Mouse (Mus musculus): Measurements from ENCODE around the gene Blvrb.
A peak's percentile ranks its signal among the peaks of the same experiment; 100 is the strongest.

Gene Blvrb

DNA sequence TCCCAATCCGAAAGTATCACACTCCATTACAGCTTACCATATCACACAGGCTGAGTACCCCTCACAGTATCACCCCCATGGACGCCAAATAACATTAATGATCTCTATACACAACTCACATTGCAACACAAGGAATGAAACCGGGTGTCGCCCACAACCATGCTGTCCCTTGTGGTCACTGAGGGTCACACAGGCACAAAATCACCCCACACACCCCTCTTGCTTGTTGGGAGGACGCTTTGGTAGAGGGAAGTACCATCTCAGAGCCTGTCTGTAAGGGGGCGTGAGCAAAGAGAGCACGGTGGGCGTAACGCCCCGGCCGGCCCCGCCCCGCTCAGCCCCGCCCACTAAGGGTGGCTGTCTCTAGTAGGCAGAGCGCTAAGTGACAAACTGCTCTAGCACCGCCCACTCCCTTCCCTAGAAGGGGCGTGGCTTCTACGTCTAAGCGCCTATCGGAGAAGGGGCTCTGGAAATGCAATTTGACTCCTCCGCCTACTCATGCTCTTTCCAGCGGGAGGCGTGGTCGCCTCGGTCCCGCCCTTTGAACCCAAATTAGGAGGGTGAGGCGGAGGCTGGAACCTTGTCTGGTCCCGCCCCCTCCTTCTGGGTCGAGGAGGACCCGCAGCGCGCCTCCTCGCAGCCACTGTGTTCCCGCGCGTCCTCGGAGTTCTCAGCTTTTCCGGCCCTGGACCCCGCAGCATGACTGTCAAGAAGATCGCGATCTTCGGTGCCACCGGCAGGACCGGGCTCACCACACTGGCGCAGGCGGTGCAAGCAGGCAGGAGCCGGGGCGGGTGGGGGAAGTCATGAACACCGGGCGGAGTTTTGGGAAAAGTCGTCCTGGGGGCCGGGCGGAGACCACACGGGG lies at the start of gene Blvrb, which contains the start of gene Sptbn4:
Blvrb (plus strand) TSS at position 560 of the 868 bp plus-strand sequence.
Sptbn4 (minus strand) TSS at position 268 of the 868 bp plus-strand sequence.
- peak; percentile 96 for DNase-seq (ENCODE audit: extremely low read depth, low read depth, low spot score)

DNA sequence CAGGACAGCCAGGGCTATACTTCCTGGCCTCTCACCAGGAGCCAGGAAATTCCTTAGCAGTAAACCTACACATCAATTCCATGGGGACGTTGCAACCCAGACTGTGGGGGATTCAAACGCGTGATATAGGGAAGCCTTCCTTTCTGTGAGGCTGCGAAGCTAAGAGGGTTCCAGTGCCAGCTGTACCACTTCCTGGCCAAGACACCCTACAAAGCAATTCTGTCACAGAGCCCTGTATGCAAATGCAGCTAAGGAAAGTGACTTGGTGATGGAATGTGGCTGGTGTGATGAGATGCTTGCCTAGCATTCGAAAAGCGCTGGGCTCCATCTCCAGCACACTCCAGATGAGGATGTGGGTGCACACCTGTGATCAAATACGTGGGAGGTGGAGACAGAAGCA lies 47.2 kb upstream of the Blvrb start:
- no peak for DNase-seq (ENCODE audit: extremely low read depth, low read depth, low spot score)

DNA sequence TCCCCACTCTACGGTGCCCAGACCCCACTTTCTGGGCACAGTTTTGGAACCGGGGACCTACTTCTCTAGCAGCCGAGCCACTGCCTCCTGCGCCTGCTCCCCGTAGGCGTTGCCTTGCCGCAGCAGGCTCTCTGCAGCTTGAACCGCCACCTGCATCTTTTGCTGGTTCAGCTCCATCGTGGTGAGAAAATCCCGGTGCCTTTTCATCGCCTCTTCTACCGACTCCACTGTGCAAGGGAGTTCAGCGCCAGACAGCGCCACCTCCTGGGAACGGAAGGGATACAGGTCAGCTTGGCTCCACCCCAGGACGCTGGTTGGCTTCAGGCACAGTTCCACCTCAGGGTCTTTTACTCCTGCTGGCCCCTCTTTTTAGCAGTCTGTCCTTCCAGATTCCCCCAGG lies 45.1 kb upstream of the Blvrb start:
- DNase-seq (ENCODE audit: extremely low read depth, low read depth, low spot score), result no peak

DNA sequence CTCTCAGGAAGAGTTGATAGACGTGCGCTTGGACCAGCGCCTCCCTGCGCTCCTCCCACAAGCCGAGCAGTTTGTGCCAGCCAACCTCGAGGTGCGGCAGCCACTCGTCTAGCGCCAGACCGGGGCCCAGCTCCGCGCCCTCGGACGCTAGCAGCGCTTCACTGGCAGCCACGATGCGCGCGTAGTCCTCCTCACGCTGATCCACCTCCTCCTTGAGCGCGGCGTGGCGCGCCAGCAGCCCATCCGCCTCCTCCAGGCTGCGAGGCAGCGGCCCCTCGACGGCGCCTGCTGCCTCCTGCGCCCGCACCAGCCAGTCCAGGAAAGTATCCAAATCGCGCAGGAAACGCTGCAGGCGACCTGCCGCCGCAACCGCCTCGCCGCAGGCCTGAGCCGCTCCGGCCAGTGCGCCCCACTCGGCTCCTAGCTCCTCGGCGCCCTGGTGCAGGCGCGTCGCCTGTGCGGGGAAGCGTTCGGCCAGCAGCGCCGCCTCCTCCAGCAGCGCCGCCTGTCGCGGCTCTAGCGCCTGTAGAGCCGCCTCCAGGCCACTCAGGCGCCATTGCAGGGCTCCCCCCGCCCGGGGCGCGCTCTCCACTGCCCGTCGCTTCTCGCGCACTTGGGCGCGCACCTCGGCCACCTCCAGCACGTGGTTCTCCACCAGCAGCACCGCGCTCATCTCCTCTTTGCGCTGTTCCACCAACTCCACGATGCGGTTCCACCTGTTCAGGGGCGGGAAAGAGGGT lies 43.4 kb upstream of the Blvrb start:
- DNase-seq (ENCODE audit: extremely low read depth, low read depth, low spot score), result no peak

DNA sequence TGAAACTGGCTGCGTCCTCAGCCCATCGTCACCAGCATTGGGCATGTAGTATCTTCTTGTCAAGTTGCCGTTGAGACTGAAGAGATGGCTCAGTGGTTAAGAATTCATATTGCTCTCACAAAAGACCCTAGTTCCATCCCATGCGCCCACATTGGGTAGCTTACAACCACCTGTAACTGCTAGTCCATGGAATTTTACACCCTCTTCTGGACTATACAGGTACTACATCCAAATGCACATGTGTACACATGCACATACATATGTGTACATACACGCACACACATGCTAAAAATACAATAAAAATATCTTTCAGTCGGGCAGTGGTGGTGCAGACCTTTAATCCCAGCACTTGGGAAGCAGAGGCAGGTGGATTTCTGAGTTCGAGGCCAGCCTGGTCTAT lies 41.3 kb upstream of the Blvrb start:
- DNase-seq (ENCODE audit: extremely low read depth, low read depth, low spot score), result no peak

DNA sequence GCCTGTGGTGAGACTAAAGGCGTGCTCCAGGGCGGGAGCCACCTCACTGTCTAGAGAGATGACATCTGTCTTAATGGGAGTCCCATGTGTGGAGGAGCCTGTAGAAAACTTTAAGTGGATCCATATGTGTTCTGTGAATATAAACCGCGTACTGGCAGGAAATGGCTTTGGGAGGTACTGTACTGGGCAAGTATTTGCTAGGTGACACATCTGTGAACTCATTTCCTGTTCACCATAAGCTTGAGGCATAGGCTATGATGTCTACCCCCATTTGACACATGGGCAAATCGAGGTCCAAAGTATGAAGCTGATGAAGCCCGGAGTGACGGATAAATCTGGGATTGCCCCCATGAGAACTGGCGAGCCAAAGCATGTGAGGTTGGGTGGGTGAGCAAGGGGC lies 40.0 kb upstream of the Blvrb start:
- DNase-seq (ENCODE audit: extremely low read depth, low read depth, low spot score), result no peak

DNA sequence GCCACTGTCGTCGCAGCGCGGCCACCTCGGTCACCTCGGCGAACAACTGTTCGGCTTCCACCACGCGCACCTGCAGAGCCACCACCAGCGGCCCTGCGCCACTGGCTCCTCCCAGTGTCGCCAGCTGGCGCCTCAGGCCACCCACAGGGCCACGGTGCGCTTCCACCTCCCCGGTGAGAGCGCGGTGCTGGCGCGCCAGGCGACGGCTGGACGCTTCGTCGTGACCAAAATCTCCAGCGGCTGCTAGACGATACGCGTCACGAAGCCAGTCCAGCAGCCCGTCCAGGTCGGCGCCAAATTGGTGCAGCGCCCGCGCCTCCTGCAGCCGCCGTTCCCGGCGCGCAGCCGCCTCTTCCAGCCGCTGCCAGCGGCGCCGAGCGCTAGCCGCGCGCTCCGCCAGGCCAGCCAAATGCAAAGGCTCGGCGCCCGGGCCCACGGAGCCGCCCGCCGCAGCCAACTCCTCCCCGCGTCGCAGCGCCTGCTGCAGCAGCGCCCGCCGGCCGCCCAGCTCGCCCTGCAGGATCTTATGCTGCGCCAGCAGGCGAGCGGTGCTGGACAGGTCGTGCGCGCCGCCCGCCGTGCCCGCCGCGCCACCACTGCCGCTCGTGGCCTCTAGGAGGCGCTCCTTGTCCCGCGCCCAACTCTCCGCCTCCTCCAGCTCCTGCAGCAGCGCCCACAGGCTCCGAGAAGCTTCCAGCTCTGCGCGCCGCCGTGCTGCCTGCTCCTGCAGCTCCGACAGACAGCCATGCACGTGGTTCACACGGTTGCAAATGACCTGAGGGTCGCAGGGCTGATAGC lies 39.2 kb upstream of the Blvrb start:
- DNase-seq (ENCODE audit: extremely low read depth, low read depth, low spot score), result no peak

DNA sequence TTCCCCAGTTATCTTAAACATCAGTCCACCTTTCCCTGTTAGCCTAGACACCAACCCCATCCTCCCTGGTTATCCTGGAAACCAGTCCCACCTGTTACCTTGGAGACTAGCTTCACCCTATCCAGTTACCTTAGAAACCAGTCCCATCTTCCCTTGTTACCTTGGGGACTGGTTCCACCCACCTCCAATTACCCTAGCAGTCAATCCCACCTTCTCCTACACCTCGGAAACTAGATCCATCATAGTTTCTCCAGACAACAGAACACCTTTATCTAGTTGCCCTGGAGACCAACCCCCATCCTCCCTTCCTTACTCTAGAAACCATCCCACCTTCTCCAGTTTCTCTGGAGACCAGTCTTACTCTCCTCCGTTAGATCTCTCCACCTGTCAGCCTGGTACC lies 30.6 kb upstream of the Blvrb start:
- DNase-seq (ENCODE audit: extremely low read depth, low read depth, low spot score), result no peak

DNA sequence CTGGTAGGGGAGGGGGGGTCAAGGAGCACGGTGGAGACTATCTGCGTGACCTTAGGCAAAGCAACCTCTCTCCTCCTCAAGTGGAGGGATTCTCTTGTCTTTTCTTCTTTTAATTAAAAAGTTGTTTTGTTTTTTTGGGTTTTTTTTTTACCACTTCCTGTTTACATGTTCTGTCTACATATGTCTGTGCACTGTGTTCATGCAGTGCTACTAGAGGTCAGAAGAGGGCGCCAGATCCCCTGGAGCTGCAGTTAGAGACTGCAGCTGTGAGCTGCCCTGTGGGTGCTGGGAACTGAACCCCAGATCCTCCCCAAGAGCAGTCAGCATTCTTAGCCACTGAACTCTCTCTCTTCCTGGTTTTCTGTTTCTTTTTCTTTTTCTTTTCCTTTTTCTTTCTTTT lies 28.7 kb upstream of the Blvrb start:
- no peak for DNase-seq (ENCODE audit: extremely low read depth, low read depth, low spot score)

DNA sequence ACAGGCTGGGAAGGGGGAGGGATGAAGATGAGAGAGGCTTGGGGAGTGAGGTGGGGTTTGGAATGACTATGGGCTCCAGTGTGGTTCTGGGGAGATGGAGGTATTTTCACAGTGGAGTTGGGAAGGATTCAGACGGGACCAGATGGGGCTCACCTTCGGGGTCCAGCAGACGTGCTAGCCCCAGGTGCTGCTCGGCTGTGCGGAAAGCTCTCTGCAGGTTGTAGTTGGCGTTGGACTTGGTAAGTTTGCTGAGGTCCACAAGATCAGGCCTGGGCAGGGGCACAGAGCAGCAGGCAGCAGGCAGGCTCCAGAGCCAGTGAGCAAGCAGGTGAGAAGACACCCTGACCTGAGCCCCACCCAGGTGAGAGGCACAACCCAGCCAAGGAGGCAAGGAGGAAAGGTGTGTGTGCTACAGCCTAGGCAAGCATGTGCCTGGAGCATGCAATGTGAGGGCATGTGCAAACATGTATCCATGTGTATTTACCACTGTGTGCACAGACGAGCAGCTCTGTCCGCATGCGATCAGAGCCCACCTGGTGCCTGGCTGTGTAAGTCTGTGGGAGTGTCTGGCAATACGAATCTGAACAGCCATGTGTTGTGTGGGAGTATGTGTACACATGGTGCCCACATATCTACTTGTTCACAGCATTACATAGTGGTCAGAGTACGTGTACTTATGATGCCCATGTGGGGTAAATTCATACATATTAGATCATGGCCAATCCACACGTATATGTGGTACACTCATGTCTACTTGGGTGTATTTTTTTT lies 24.0 kb upstream of the Blvrb start:
- no peak for DNase-seq (ENCODE audit: extremely low read depth, low read depth, low spot score)

DNA sequence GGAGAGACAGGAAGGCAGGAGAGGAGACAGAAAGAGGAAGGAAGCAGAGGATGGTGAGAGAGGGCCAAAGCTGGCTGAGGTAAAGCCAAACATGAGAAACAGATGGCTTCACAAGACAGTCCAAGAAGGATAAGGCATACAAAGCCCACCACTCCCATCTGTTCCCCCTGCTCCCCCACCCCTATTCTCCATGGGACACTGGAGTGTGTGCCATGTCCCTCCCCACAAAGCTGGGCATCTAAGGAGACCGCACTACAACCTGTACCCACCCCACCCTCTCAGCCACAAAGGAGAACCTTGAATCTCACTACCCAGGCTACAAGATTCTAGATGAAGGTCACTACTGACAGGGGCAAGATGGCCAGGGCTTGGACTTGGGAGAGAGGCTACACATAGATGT lies 20.4 kb upstream of the Blvrb start:
- DNase-seq (ENCODE audit: extremely low read depth, low read depth, low spot score), result no peak

DNA sequence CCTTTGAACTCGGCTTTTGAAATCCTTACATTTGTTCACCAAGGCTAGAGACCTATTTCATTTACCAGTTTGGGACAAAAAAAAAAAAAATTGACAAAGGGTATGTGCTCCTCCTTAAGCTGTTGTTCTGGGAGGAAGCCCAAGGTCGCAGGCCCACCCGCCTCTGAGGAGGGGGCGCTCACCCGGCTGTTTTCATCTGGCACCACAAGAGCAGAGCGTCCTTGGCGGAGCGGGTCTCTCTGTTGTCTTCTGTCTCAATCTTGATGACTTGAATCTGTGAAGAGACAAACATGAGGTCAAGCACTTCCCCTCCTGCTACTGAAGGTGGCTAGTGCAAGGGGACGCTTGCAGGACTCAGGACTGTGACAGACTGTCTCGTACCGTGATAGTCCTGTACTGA lies 19.8 kb upstream of the Blvrb start:
- no peak for DNase-seq (ENCODE audit: extremely low read depth, low read depth, low spot score)

DNA sequence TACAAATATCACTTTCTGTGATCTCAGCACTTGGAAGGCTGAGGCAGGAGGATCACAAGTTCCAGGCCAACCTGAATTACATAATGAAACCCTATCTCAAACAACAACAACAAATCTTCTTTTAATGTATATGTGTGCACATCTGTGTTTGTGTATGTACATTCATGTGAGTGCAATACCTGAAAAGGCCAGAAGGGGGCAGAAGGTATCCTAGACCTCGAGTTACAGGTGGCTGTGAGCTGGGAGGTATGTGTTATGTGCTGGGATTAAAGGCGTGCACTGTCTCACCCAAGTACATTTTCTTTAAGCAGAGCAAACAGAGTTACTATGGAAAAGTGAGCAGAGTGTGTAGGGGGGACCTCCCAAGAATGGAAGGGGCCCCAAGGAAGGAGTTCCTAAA lies 18.6 kb upstream of the Blvrb start:
- no peak for DNase-seq (ENCODE audit: extremely low read depth, low read depth, low spot score)

DNA sequence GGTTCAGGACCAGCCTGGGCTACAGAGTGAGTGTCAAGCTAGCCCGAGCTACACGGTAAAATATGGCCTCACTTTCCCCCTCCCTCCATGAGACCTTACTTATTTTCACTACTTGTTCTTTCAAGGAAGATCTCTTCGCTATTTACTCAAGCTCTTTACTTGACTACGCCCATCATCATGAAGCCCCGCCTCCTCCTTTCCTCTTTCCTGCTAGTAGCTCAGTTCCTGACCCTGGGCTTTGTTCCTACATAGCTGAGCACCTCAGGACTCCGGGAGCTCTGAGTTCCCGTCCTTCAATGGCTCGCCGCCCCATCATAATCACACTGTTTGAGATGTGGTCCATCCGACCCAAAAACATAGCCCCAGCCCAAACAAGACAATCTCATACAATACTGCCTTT lies 14.4 kb upstream of the Blvrb start:
- DNase-seq (ENCODE audit: extremely low read depth, low read depth, low spot score), result no peak

DNA sequence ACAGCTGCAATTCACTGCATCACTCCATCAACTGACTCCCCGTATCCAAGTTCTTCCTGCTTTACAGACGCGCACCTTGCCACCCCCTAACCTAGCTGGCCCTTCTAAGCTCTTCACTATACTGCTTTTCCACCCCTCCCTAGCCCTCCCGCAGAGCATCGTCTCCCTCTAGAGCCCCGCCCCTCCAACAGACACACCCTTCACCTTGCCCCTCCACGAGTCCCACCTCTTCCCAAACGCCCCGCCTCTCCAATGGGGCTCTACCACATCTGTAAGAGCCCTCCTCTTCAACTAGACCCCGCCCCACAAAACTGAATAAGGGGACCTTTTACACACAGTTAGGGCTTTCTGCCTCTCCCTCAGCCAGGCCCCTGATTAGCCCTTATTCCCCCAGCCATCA lies 14.0 kb upstream of the Blvrb start:
- DNase-seq (ENCODE audit: extremely low read depth, low read depth, low spot score), result no peak

DNA sequence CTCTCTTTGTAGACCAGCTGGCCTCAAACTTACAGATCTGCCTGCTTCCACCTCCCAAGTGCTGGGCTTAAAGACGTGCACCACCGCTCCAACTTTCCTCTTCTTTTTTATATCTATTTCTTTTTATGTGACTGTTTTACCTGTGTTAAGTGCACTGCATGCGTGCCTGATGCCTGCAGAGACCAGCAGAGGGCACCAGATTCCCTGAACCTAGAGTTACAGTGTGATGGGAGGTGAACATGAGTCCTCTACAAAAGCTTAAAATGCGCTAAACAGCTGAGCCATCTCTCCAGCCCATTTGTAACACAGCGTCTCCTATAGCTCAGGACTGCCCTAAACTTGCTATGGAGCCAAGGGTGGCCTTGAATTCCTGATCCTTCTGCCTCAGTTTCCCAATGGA lies 10.2 kb upstream of the Blvrb start:
- DNase-seq (ENCODE audit: extremely low read depth, low read depth, low spot score), result no peak

DNA sequence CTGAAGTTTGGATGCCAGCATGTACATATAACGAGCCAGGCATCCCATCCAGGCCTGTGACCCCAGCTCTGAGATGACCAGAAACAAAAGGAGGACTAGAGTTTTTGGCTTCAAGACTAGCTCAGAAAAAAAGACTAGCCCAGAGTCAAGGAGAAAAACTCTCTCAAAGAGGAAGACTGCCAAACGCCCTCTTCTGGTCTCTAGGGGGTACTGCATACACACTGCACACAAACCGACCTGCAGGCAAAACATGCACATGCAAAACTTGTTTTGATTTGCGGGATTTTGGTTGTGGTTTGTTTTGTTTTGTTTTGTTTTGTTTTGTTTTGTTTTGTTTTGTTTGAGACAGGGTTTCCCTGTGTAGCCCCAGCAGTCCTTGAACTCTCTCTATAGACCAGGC lies 7.8 kb upstream of the Blvrb start:
- DNase-seq (ENCODE audit: extremely low read depth, low read depth, low spot score), result no peak

DNA sequence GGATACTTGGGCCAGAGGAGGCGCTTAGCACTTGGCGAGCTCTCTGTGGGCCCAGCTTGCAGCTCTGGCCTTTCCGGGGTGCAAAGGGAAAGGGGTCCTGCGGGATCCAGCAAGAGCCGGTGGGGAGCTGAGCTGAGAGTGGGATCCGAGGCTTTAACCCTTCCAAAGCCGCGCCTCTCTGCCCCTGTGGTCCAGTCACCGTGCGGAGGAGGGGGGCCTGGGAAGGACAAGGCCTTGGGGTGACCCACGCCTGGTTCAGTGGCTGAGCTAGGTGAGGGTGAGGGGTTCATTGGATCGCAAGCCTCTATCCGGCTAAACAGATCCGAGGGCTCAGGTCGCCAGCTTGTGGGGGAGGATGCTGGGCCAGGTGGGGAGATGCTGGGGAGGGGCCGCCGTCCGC lies 1.7 kb upstream of the Blvrb start:
- DNase-seq (ENCODE audit: extremely low read depth, low read depth, low spot score), result no peak

DNA sequence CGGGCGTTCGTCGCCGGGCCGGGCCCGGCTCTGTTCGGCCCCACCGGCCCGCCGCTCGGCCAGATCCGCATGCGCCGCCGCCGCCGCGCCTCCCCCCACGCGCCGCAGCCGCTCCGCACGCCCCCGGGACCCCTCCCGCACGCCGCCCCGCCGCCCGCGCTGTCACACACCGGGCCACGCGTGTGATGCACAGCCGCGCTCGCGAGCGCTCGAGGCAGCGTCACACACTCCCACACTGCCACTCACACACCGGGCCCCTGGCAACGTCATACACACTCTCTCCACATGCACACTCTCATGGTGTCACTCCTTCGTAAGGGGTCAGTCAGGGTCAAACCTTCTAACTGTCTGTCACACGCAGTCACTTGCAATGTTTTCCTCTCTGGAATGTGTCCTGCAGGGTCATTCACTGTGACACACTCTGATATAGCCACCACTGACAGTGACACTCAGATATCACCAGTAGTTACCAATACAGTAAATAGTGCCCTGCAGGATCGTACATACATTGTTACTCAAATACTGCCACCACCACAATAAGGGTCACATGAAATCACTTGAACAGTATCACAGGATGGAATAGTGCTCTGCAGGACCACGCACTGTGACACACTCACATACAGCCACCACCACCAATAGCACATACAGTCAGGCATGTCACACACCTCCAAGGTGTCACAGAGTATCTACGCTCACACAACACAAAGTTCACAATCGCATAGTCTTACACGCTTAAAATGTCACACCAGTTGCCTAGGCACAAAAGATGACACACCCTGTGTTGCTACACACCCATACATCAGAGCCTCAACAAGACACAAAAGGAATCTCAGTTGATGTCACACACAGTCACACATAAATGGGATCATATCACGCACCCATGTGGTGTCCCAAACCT lies 1.0 kb upstream of the Blvrb start:
- DNase-seq (ENCODE audit: extremely low read depth, low read depth, low spot score), result no peak
